Mouse (Mus musculus): Measurements from ENCODE around the gene Fbxw7.

DNA sequence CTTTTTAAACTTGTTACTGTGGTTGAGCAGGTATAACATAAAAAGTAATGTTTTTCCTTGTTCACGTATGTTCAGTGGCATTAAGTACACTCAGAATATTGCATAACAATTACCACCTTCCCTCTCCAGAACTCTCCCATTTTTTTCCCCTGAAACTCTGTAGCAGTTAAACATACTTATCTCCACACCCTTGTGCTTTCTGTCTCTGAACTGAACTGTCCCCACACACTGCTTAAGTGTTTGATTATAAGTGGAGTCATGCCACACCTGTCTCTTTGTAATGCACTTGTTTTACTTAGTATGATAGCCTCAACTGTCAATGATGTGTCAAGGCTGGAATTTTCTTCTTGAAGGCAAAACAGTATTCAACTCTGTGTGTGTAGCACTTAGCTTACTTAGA lies 108.6 kb downstream of the Fbxw7 start:
- TF ChIP-seq CTCF (IDR thresholded peaks at IDR 0.05; ENCODE audit: borderline replicate concordance, extremely low read depth, insufficient read depth, insufficient read length) (no peak), POLR2A (IDR thresholded peaks at IDR 0.05; ENCODE audit: borderline replicate concordance, extremely low read depth, insufficient read depth, insufficient read length, poor library complexity, severe bottlenecking) (no peak)
